Mouse (Mus musculus): ENCODE measurements around the gene Nav2.
A peak's percentile ranks its signal among the peaks of the same experiment; 100 is the strongest.

Nav2 gene

GRCm38 (mm10) chr7:49052871-49053618 is 144.5 kb downstream of the Nav2 start:
- DNase-seq (ENCODE audit: low spot score in 2 of 2), result no peak

- peak in 1 of 2 experiments; percentile 75 for DNase-seq (ENCODE audit: low spot score in 2 of 2)
Observed at GRCm38 (mm10) chr7:49055273-49055672, 146.8 kb downstream of the Nav2 start.

DNA sequence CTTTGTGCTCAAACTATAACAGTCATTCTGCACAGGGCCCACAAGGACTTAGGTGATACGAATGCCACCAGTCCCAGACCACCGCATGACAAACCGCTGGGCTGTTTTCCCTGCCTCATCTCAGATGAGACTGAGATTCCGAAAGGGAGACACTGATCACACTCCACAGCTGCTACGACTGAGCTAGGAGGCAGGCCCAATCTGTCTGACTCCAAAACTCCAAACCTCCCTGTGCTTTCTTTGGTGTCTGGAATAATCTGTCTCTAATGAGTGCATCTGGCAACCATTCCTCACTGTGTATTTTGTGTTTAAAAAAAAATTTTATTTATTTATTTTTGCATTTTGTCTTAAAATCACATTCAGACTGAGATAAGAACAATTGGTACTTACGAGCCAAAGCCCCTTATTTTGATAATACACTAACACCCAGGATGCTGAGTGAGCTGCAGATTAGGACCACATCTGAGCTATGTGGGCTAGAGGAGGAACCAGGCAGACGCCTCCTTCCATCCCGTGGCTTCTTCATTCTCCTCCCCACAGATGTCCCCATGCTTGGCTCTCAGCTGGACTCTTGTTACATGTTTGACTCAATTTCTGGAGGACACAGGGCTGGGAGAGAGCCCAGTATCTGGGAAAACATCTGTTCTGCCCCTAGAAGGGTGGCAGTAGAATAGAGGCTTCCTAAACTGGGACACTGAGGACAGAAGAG is 149.9 kb downstream of the Nav2 start:
- no peak for DNase-seq (ENCODE audit: low spot score in 2 of 2)

GRCm38 (mm10) chr7:49064792-49065521 is 156.4 kb downstream of the Nav2 start:
- peak in 1 of 2 experiments; percentile 61 for DNase-seq (ENCODE audit: low spot score in 2 of 2)

DNA sequence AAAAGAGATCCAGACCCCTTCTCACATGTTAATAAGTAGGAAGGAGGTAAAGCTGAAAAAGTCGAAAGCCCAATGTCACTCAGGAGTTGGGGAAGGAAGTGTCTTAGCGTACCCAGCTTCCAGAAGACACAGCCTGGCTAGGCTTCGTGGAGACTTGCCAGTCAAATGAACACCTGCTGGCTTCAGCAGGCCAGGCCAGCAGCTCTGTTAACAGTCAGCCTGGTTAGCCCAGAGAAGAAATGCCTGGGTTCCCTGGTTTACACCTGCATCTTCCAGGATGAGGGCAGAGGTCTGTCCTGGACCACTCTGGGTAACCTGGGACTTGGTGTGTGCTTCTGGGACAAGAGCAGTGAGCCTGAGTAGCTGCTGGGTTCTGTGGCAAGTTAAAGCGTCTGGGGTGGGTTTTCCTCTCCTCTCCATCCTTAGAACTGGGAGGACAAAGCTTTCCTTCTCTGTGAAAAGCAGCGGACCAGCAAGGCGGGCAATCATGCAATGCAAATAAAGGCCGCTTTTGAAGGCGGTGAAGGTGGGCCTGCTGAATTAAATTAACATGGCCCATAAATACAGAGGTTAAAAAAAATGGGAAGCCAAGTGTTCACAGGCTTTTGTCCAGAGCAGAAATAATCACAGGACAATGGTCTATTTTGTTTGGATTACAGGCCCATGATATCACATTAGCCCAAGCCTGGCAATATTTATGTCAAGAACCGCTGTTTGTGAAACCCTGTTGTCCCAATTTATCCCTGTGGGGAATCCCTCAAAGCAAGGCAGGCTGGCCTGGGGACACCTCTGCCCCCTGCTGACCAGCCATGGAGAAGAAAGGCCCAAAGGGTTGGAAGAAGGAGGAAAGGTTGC is 157.3 kb downstream of the Nav2 start:
- no peak for DNase-seq (ENCODE audit: low spot score in 2 of 2)

DNA sequence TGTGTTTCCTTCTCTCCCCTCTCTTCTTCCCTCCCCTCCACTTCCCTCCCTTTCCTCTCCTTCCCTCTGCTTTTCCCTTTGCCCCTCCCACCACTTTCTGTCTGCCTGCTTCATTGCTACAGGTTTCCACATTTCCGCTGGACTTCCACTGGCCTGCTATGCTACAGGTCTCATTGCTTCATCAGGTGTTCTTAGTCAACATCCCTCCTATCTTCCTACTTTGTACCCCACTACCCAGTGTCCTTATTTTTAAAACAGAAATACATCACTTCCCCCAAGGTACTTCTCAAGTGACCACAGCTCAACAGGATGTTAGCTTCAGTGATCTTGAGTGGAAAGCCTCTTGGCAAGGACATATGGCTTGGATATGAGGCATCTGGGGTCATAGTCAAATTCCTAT is 158.3 kb downstream of the Nav2 start:
- DNase-seq (ENCODE audit: low spot score in 2 of 2), result no peak

GRCm38 (mm10) chr7:49069396-49069961 is 161.0 kb downstream of the Nav2 start:
- no peak for DNase-seq (ENCODE audit: low spot score in 2 of 2)

DNA sequence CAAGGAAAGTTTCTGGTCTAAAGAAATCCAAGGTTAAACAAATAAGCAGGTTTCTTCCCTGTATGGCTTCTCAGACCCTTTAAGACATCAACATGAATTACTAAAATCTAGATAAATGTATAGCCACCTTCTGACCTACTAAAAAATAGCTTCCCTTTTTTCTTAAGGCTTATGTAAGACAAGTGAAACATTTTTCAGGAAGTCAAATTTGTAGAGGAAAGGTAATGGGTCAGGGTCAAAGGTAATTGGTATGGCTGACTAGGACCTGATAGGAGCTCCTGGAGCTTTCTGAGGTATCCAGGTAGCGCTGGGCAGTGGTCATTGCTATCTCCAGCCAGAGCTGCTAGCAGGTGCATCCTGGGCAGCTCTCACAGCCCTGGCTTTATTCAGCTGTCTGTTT is 162.1 kb downstream of the Nav2 start:
- DNase-seq (ENCODE audit: low spot score in 2 of 2), result no peak

GRCm38 (mm10) chr7:49071141-49071567 is 162.6 kb downstream of the Nav2 start:
- no peak for DNase-seq (ENCODE audit: low spot score in 2 of 2)

- no peak for DNase-seq (ENCODE audit: low spot score in 2 of 2)
Observed at GRCm38 (mm10) chr7:49075333-49075934, 166.9 kb downstream of the Nav2 start.

DNA sequence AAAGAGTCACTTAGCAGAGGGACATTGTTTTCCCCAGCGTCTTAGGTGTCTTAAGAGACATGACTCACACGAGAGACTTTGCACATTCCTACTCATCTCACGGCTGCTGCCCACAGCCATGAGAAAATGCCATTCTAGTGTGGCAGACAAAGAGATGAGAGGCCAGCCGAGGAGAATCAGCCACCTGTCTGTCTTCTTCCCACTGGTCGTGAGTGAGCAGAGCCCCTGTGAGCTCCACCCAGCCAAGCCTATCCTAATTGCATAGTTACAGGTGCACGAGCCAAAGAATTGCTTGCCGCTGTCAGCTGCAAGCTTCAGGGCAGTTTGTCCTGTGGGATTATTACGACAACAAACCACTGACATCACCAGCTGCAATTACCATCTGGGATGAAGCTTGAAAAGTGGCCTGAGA is 167.8 kb downstream of the Nav2 start:
- DNase-seq (ENCODE audit: low spot score in 2 of 2), result no peak

- DNase-seq (ENCODE audit: low spot score in 2 of 2), result no peak
Observed at GRCm38 (mm10) chr7:49078930-49079329, 170.4 kb downstream of the Nav2 start.

DNA sequence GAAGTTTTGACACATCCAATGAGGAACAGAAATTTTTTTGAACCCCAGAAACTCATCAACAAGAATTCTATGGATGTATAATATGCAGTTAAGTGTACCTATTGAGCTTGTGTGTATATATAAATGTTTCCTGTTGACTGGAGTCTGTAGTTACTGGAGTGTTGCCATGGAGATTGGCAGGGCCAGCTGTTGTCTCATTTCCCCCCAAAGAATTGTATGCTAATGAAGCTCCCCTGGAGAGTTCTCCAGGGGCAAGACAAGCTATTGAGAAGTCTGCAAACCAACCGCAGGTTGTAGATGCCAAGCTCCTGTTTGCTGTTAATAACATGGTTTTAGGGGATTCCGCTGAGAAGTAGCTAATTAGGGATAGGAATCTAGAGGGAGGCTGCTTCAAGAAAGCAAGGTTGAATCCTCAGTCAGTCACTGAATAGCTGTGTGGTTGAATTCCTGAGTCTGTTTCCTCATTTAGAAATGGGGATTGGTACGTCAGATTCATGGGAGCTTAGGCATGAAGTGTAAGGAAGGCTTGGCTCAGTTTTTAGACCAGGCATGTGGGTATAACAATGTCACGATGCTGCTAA is 174.2 kb downstream of the Nav2 start:
- no peak for DNase-seq (ENCODE audit: low spot score in 2 of 2)

GRCm38 (mm10) chr7:49084768-49085167 is 176.3 kb downstream of the Nav2 start:
- DNase-seq (ENCODE audit: low spot score in 2 of 2), result no peak

GRCm38 (mm10) chr7:49085759-49086158 is 177.2 kb downstream of the Nav2 start:
- no peak for DNase-seq (ENCODE audit: low spot score in 2 of 2)

DNA sequence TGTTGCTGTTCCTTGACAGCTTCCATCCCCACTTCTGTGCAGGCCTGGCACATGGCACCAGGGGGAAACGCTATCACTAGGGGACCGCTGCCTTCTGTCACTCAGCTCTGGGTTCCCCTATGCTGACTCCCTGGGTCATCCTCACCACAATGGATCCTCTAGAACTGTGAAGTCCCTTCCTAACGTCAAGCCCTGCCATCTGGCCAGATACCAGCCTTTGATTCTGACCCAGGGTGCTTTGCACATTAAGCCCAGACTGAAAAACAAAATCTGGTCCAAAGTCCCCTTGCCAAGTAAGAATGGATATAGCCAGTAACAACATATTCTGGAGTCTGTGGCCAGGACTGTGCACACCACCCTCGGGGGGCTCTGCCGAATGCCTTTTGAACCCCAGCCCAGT is 178.6 kb downstream of the Nav2 start:
- peak in 1 of 2 experiments; percentile 58 for DNase-seq (ENCODE audit: low spot score in 2 of 2)

- no peak for DNase-seq (ENCODE audit: low spot score in 2 of 2)
Observed at GRCm38 (mm10) chr7:49088198-49088912, 179.8 kb downstream of the Nav2 start.

GRCm38 (mm10) chr7:49091371-49091770 is 182.9 kb downstream of the Nav2 start:
- no peak for DNase-seq (ENCODE audit: low spot score in 2 of 2)

GRCm38 (mm10) chr7:49091921-49092320 is 183.4 kb downstream of the Nav2 start:
- DNase-seq (ENCODE audit: low spot score in 2 of 2), result no peak

DNA sequence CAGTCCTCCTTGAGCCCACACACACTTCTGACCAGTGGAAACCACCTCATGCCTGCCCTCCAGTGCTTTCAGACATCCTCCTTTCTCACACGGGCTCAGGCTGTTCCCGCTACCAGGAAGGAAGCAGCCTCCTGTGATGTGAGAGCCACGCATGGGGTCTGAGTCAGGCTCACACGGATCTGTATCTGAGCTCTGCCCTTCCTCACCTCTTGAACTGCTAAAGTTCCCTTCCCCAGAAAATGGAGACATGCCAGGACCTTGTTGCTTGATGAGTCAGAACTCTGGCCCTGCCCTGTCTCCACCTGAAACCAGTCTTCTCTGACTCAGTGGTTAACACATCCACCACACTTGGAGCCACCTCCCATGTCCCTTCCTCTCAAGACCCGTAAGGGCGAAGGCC is 185.1 kb downstream of the Nav2 start:
- no peak for DNase-seq (ENCODE audit: low spot score in 2 of 2)
